Mouse (Mus musculus) intestine, embryonic 16.5 days (tissue): ENCODE data around the gene Agbl1. TPM values are rescaled to one million over a fixed set of nuclear protein-coding genes. Genes with fewer than 3 reads are reported as not detected.

Experiments used
- ATAC-seq: fragments of 200-750 bp; cut with Nextera tagmentation; 2 replicates; pipeline ENCODE4 v1.8.0; 2017; ENCODE audit warnings: moderate TSS enrichment, moderate library complexity
- H3K27ac ChIP-seq: fragments of 300-500 bp; sonication (generic); 2 replicates; pipeline ENCODE4 v1.5.1; 2014; ENCODE audit warnings: mild to moderate bottlenecking, low read length
- H3K27me3 ChIP-seq: fragments of 300-500 bp; sonication (generic); replicated peaks from 2 replicates; pipeline ENCODE4 v1.6.1; 2014; ENCODE audit warnings: low read length, control low read depth, mixed read lengths; ENCODE audit not compliant: control insufficient read depth, insufficient read depth
- H3K36me3 ChIP-seq: fragments of 300-500 bp; sonication (generic); 2 replicates; pipeline ENCODE4 v1.6.1; 2014; ENCODE audit warnings: low read length, control low read depth; ENCODE audit not compliant: control insufficient read depth, insufficient read depth
- H3K4me1 ChIP-seq: fragments of 300-500 bp; sonication (generic); 2 replicates; pipeline ENCODE4 v1.6.1; 2014; ENCODE audit warnings: low read length, control low read depth, mixed read lengths; ENCODE audit not compliant: control insufficient read depth, insufficient read depth
- H3K4me2 ChIP-seq: fragments of 300-500 bp; sonication (generic); 2 replicates; pipeline ENCODE4 v1.6.1; 2014; ENCODE audit warnings: low read depth, low read length, control low read depth
- H3K4me3 ChIP-seq: fragments of 300-500 bp; sonication (generic); 2 replicates; pipeline ENCODE4 v1.5.1; 2014; ENCODE audit warnings: mild to moderate bottlenecking, low read length
- H3K9ac ChIP-seq: fragments of 300-500 bp; sonication (generic); 2 replicates; pipeline ENCODE4 v1.6.1; 2014; ENCODE audit warnings: low read depth, low read length
- H3K9me3 ChIP-seq: fragments of 300-500 bp; sonication (generic); 2 replicates; pipeline ENCODE4 v1.6.1; 2016; ENCODE audit warnings: low read length, control low read depth; ENCODE audit not compliant: control insufficient read depth
- WGBS: fragments of 180-500 bp; shearing (Covaris S2); extraction: QIAGEN DNeasy Blood & Tissue Kit; methylation state at CpG from one replicate; pipeline ENCODE4 v1.1.7; 2014; 5-methylcytosine and 5-hydroxymethylcytosine counted together
- polyA plus RNA-seq: library from polyadenylated mRNA; unstranded; fragments of >200 nt; fragmentation: Nextera tagmentation; extraction: Ambion mirVana; gene quantifications from 2 replicates; pipeline ENCODE4 v1.2.1, GENCODE M21; 2015

The Agbl1 gene
- polyA plus RNA-seq, 1 experiment from 2014 or later, result not detected

DNA sequence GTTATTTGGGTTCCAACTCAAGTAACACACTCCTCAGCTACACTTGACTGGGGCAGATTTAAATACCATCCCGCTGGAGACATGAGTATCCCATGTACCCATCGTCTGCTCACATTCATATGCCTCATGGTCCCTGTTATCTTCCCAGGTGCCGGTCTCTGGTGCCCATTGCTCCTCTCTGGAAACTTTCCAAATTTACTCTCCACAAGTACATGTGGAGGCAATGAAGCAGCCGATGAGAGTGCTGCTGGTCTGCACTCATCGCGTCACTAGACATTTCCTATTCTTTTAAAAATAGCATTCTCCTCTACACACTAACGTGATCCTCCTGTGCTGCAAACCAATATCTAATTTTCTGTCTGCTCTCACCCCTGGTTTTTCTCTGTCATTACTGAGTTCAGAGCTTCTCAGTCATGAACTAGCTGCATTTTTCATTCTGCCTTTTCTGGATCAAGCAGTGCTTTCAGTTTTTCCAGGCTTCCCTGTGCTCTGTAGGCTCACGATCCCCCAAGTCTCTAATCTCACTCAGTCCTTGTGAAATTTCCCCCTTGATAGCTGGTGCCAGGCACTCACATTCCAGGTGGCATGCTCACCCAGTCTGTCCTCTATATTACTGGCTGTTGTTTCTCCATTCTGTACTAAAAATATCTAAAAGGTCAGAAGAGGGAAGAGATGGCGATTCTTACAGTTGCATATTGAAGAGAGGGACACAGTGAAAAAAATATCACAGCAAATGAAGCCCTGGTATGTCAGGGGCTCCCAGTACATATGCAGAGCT, 180.9 kb downstream of the Agbl1 start:
- H3K4me2 ChIP-seq, result no peak overlapping the region
- H3K27me3 ChIP-seq, result no peaks in the 10 kb centered on the region
- no peak for ATAC-seq
- H3K4me3 ChIP-seq, result no peak overlapping the region
- no peak overlapping the region for H3K27ac ChIP-seq
- H3K4me1 ChIP-seq, result no peaks in the 10 kb centered on the region; the same call in 1 of the 2 replicates
- H3K9me3 ChIP-seq, result no peaks in the 10 kb centered on the region
- H3K9ac ChIP-seq, result no peak overlapping the region
- H3K36me3 ChIP-seq, result no peaks in the 10 kb centered on the region
- 66% methylated on average over 9 of the region's 9 CpGs for WGBS

DNA sequence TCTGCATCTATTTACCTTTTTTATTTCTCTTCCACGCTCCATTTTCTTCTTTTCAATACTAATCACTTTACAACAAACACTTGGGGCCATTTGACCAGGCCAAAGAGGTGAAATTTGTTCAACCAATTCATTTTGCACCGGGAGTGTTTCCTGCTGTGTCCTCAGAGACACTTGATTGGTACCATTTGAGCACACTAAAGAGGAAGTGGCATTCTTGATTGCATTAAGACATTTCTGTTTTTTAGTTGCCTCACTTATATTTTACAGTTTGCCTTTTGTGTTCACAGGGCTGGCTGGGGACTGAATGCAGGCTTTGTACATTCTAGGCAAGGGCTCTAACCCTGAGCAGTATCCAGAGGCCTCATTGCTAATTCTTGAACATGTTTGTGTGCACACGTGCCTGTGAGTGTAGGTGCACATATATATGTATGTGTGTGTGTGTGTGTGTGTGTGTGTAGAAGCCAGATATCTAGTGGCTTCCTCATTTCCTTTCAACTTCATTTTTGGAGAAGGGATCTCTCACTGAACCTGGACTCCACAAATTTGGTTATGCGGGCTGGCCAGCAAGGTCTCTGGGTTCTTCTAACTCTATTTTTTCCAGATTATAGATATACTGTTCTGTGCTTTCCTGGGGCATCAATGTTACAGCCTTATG, 182.4 kb downstream of the Agbl1 start:
- Histone ChIP-seq H3K9me3 (no peaks in the 10 kb centered on the region), H3K27me3 (no peaks in the 10 kb centered on the region), H3K36me3 (no peaks in the 10 kb centered on the region), H3K4me3 (no peak overlapping the region), H3K4me1 (no peaks in the 10 kb centered on the region; the same call in 1 of the 2 replicates), H3K27ac (no peak overlapping the region), H3K9ac (no peak overlapping the region), H3K4me2 (no peak overlapping the region)
- ATAC-seq, result no peak
- 63% methylated on average over 4 of the region's 4 CpGs for WGBS

DNA sequence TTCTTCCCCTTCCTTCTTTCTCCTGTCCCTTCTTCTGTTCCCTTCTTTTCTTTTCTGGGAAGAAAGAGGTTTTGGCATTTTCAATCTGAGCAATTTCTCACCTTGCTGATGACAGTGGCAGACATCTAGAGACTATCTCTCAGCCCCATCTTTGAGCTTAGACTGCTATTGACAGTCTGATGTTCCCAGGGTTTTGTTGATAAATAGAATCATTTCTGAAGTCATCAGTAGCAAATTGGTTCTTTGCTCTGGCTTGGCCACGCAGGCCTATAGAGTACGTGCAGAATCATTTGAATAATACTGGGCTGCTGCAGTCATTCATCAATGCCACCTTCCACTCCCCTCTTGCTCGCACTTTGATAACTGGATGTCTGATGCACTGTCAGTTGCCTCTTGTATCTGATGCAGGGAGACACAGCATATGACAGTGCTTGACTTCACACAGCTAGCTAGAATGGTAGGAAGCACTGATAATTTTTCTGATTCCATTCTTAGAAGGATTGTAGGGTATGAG, 186.5 kb downstream of the Agbl1 start:
- WGBS, result 51% methylated on average over 3 of the region's 3 CpGs
- no peak overlapping the region for H3K9ac ChIP-seq
- no peak overlapping the region for H3K4me2 ChIP-seq
- H3K4me3 ChIP-seq, result no peak overlapping the region
- H3K36me3 ChIP-seq, result no peaks in the 10 kb centered on the region
- no peak for ATAC-seq
- H3K9me3 ChIP-seq, result no peaks in the 10 kb centered on the region
- no peaks in the 10 kb centered on the region for H3K27me3 ChIP-seq
- H3K4me1 ChIP-seq, result no peaks in the 10 kb centered on the region; the same call in 1 of the 2 replicates
- no peak overlapping the region for H3K27ac ChIP-seq

DNA sequence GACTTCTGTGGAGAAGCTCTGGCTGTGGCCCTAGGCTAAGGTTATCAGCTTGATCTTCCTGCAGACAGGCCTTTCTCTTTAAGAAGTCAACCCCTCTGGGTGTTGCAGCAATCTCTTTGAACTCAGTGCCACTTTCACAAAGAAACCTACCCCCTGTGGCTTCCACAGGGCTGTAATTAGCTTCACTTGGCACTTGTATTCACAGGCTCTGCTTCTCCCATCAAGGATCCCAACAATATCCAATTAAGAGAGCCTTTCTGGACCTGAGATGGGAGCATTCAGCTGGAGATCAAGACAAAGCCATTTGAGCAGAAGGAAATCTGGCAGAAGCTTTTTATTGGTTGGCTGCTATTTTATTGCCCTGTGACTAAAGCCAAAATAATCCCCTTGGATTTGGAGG, 208.9 kb downstream of the Agbl1 start:
- Histone ChIP-seq H3K27me3 (no peaks in the 10 kb centered on the region), H3K4me2 (no peak overlapping the region), H3K9me3 (no peaks in the 10 kb centered on the region), H3K36me3 (no peaks in the 10 kb centered on the region), H3K4me3 (no peak overlapping the region), H3K4me1 (no peaks in the 10 kb centered on the region), H3K9ac (no peak overlapping the region), H3K27ac (no peak overlapping the region)
- no peak for ATAC-seq

DNA sequence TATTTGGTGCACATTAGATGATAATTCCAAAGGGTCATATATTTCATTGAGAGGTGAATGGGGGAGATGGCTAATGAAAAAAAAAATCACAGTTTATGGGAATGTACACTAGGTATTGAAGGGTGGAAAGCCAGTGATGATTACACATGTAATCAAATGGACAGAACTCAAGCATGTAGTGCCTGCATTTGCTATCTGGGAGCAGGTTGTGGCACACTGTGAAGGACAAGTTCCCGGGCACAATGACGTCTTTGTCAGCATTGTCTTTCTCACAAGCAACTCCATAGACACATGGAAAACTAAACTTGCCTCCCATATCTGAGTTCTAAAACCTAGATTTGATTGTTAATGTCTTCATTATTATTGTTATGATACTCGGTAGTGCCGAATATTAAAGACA, 209.3 kb downstream of the Agbl1 start:
- Histone ChIP-seq H3K9me3 (no peaks in the 10 kb centered on the region), H3K27me3 (no peaks in the 10 kb centered on the region), H3K36me3 (no peaks in the 10 kb centered on the region), H3K9ac (no peak overlapping the region), H3K4me3 (no peak overlapping the region), H3K4me2 (no peak overlapping the region), H3K27ac (no peak overlapping the region), H3K4me1 (no peaks in the 10 kb centered on the region)
- ATAC-seq, result no peak
- 75% methylated on average over 4 of the region's 4 CpGs for WGBS

DNA sequence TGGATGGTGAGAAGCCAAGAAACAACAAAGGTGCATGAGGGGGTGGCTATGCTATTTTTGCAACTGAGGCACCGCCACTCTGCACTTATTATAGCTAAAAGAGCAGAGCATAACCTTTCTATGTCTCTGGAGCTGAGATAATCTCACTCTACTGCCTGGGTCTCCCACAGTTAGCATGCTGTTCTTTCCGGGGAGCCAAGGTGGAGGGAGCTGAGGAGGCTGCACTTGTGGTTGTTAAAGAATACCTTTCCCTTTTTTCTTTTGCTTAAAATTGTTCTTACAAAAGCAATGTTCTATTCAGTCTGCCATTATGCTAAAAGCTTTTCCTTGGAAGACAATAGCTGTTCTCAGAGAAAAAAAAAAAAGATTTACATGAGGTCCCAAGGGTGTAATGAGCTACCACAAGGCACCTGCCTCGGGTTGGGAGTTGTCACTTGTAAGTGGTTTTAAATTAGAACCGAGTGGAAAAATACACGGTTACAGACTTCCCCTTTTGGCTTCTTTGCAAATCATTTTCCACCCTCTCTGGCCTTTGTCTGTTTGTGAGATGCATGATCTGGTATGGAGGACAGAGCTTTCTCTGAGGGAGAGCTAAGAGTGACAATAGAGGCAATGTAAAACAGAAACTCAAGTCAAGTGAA, 232.8 kb downstream of the Agbl1 start:
- no peaks in the 10 kb centered on the region for H3K27me3 ChIP-seq
- no peak overlapping the region for H3K4me3 ChIP-seq
- no peaks in the 10 kb centered on the region for H3K4me1 ChIP-seq
- no peak overlapping the region for H3K9ac ChIP-seq
- no peaks in the 10 kb centered on the region for H3K9me3 ChIP-seq
- WGBS, result 64% methylated on average over 5 of the region's 5 CpGs
- ATAC-seq, result no peak
- no peak overlapping the region for H3K27ac ChIP-seq
- no peaks in the 10 kb centered on the region for H3K36me3 ChIP-seq
- no peak overlapping the region for H3K4me2 ChIP-seq

DNA sequence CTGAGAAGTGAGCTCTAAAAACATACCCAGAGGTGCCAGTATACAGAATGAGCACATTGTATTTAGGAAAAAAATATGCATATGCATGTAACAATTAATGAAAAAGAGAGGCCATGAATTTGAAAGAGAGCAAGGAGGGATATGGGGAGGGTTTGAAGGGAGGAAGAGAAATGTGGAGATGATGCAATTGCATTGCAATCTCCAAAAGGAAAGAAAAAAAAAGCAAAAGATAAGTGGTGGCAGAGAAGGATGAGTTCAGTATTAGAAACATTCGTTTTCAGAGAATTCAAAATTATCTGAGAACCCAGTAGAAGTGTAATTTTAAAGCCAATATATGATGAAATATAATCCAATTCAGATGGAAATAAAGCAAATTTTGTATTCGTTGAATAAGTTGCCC, 236.7 kb downstream of the Agbl1 start:
- Histone ChIP-seq H3K9ac (no peak overlapping the region), H3K4me1 (no peaks in the 10 kb centered on the region), H3K4me3 (no peak overlapping the region), H3K27me3 (no peaks in the 10 kb centered on the region), H3K36me3 (no peaks in the 10 kb centered on the region), H3K4me2 (no peak overlapping the region), H3K9me3 (no peaks in the 10 kb centered on the region), H3K27ac (no peak overlapping the region)
- no peak for ATAC-seq
- 77% methylated on average over 2 of the region's 2 CpGs for WGBS

DNA sequence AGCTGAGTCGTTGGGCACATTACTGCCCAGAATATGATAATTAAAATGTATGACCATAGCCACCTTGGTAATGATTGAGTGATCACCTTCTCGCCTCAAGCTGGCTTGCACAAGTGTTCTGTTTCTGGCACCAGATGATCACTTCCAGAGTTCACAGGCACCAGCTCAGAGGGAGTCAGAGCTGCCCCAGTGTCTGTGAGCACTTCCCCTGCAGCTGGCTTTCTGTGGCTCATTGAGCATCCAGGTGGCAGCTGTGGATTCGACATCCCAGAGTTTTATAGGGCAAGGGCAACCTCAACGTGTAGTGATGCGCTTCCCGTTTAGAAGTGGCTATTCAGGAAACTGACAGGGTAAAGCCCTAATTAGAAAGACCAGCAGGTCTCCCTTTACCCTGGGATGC, 244.5 kb downstream of the Agbl1 start:
- H3K27ac ChIP-seq, result no peak overlapping the region
- ATAC-seq, result no peak
- no peaks in the 10 kb centered on the region for H3K27me3 ChIP-seq
- no peak overlapping the region for H3K9ac ChIP-seq
- H3K4me3 ChIP-seq, result no peak overlapping the region
- no peak overlapping the region for H3K4me2 ChIP-seq
- WGBS, result 43% methylated on average over 6 of the region's 6 CpGs
- no peaks in the 10 kb centered on the region for H3K9me3 ChIP-seq
- H3K4me1 ChIP-seq, result no peaks in the 10 kb centered on the region
- H3K36me3 ChIP-seq, result no peaks in the 10 kb centered on the region

DNA sequence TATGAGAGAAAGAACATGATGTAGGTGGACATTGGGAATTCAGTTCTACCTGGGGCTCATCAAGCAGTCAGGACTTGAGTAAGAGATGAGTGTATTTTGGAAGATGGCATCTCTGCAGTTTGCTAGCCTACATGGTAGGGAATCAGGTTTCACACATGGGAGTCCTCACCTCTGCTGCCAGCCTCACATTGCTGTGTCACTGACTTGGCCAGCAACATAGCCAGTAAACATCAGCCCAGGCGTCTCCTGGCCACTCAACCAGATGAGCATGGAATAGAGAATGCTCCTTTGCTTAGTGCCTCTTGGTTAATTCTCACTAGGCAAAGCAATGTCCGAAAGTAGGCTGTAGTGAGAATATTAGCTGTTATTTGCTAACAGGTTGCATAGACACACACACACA, 255.9 kb downstream of the Agbl1 start:
- Histone ChIP-seq H3K4me3 (no peak overlapping the region), H3K9ac (no peak overlapping the region), H3K36me3 (no peaks in the 10 kb centered on the region), H3K9me3 (no peaks in the 10 kb centered on the region), H3K4me2 (no peak overlapping the region), H3K27me3 (no peaks in the 10 kb centered on the region), H3K27ac (no peak overlapping the region), H3K4me1 (no peaks in the 10 kb centered on the region)
- WGBS, result 74% methylated on average over 2 of the region's 2 CpGs
- no peak for ATAC-seq
